Mouse (Mus musculus): ENCODE data around the gene Arhgdib. TPM values are rescaled to one million over a fixed set of nuclear protein-coding genes. Genes with fewer than 3 reads are reported as not detected.
A peak's percentile ranks its signal among the peaks of the same experiment; 100 is the strongest.
"Not testable (repeated sequence)": the region's sequence is repeated elsewhere in the genome, so short reads cannot be mapped to it uniquely, and the experiment has no call there.

Arhgdib gene
- total RNA-seq (2021) = 10 to 100 TPM in 1 of 2 experiments, 1 to 10 TPM in 1; 4.9 to 10.2 TPM
- long read RNA-seq, experiment 1, transcript Arhgdib-201 (6 exons, 1,193 nt) = major isoform, 5 of 7 reads
- long read RNA-seq, experiment 1, partial matches to known transcripts = 0 of 7 reads
- long read RNA-seq, experiment 1, other reads (novel, unspliced or antisense) = 1 of 7 reads
- long read RNA-seq, experiment 2, partial matches to known transcripts = 0 of 4 reads
- long read RNA-seq, experiment 2, other reads (novel, unspliced or antisense) = 2 of 4 reads

- H3K4me3 ChIP-seq = peak within 1 kb of the TSS; percentile 64
- peak within 1 kb of the TSS; percentile 84 for H3K27ac ChIP-seq
- no peak for TF ChIP-seq CTCF (IDR thresholded peaks at IDR 0.05)
- no peak for DNase-seq
- intact Hi-C loops (cut with DNase I) = no loop called here
Measured at GRCm38 (mm10) chr6:136941051-136942021, at the start of gene Arhgdib. Gene Arhgdib, minus strand, starts transcription at chr6:136941899.

- no peak overlapping the region for H3K4me3 ChIP-seq
- TF ChIP-seq CTCF (IDR thresholded peaks at IDR 0.05) = no peak
- no peak for DNase-seq
- intact Hi-C loops (cut with DNase I) = no loop called here
- H3K27ac ChIP-seq = peak overlapping the region; percentile 48; the same call in 1 of the 2 replicates
Measured at GRCm38 (mm10) chr6:136990557-136990956, 48.9 kb upstream of the Arhgdib start.

- no peak for DNase-seq
- no peak for TF ChIP-seq CTCF (IDR thresholded peaks at IDR 0.05)
- intact Hi-C loops (cut with DNase I) = no loop called here
- H3K27ac ChIP-seq = peak overlapping the region; percentile 48; the same call in 1 of the 2 replicates
- H3K4me3 ChIP-seq = no peak overlapping the region; the same call in 1 of the 2 replicates
Measured at GRCm38 (mm10) chr6:136989824-136990497, 48.3 kb upstream of the Arhgdib start.

- intact Hi-C loops (cut with DNase I) = no loop called here
- Histone ChIP-seq H3K27ac (peak overlapping the region; percentile 53), H3K4me3 (no peak overlapping the region)
- no peak for DNase-seq
- TF ChIP-seq CTCF (IDR thresholded peaks at IDR 0.05) = no peak
Measured at GRCm38 (mm10) chr6:136988536-136989060, 46.9 kb upstream of the Arhgdib start.

- no peak overlapping the region for H3K4me3 ChIP-seq
- no peak overlapping the region for H3K27ac ChIP-seq
- DNase-seq = no peak
- intact Hi-C loops (cut with DNase I) = no loop called here
- no peak for TF ChIP-seq CTCF (IDR thresholded peaks at IDR 0.05)
Measured at GRCm38 (mm10) chr6:136986718-136987117, 45.0 kb upstream of the Arhgdib start.

GRCm38 (mm10) chr6:136986019-136986418 lies 44.3 kb upstream of the Arhgdib start:
- H3K27ac ChIP-seq = no peak overlapping the region
- H3K4me3 ChIP-seq = no peak overlapping the region
- intact Hi-C loops (cut with DNase I) = no loop called here
- DNase-seq = no peak
- TF ChIP-seq CTCF (IDR thresholded peaks at IDR 0.05) = no peak

GRCm38 (mm10) chr6:136983201-136983600 lies 41.5 kb upstream of the Arhgdib start:
- no peak for DNase-seq
- H3K4me3 ChIP-seq = no peak overlapping the region
- TF ChIP-seq CTCF (IDR thresholded peaks at IDR 0.05) = no peak
- intact Hi-C loops (cut with DNase I) = loop anchor here (5.0 kb wide), 1 partner anchor 121 kb away; no protein-coding TSS in a partner anchor
- H3K27ac ChIP-seq = peak overlapping the region; percentile 24; the same call in 1 of the 2 replicates

GRCm38 (mm10) chr6:136982581-136982980 lies 40.9 kb upstream of the Arhgdib start:
- no peak overlapping the region for H3K27ac ChIP-seq
- DNase-seq = no peak
- intact Hi-C loops (cut with DNase I) = loop anchor here (5.0 kb wide), 1 partner anchor 120 kb away; no protein-coding TSS in a partner anchor
- H3K4me3 ChIP-seq = no peak overlapping the region
- no peak for TF ChIP-seq CTCF (IDR thresholded peaks at IDR 0.05)

- peak; percentile 65 for TF ChIP-seq CTCF (IDR thresholded peaks at IDR 0.05)
- no peak for DNase-seq
- H3K27ac ChIP-seq = peak overlapping the region; percentile 71
- no peak overlapping the region for H3K4me3 ChIP-seq
- intact Hi-C loops (cut with DNase I) = loop anchor here (5.0 kb wide), 1 partner anchor 118 kb away; no protein-coding TSS in a partner anchor
Measured at GRCm38 (mm10) chr6:136980331-136980746, 38.6 kb upstream of the Arhgdib start.

- no peak overlapping the region for H3K4me3 ChIP-seq
- intact Hi-C loops (cut with DNase I) = loop anchor here (5.0 kb wide), 1 partner anchor 117 kb away; no protein-coding TSS in a partner anchor
- no peak for DNase-seq
- TF ChIP-seq CTCF (IDR thresholded peaks at IDR 0.05) = no peak
- no peak overlapping the region for H3K27ac ChIP-seq
Measured at GRCm38 (mm10) chr6:136979274-136980082, 37.8 kb upstream of the Arhgdib start.

GRCm38 (mm10) chr6:136968877-136969276 lies 27.2 kb upstream of the Arhgdib start:
- peak; percentile 62 for TF ChIP-seq CTCF (IDR thresholded peaks at IDR 0.05)
- intact Hi-C loops (cut with DNase I) = loop anchor here (5.0 kb wide), 1 partner anchor 107 kb away; no protein-coding TSS in a partner anchor
- not testable (repeated sequence) for DNase-seq, H3K4me3 ChIP-seq
- H3K27ac ChIP-seq = 0 out of 2 replicates have a peak overlapping the region, but pooled peaks have one; percentile 28

Data from gastrocnemius, adult 2 months (tissue).